Mouse (Mus musculus) olfactory bulb, adult 2 months (tissue): Measurements from ENCODE around the gene Cngb1.

Source experiments
- CTCF ChIP-seq: fragments of 200-500 bp; IDR thresholded peaks from 2 replicates; pipeline ENCODE4 v1.5.1; 2012; ENCODE audit warnings: low read depth, mild to moderate bottlenecking, low read length, moderate library complexity; ENCODE audit not compliant: insufficient read depth
- POLR2A ChIP-seq: fragments of 200-500 bp; IDR thresholded peaks from 2 replicates; pipeline ENCODE4 v1.6.1; 2012; ENCODE audit warnings: mild to moderate bottlenecking, low read depth, low read length, moderate library complexity; ENCODE audit not compliant: insufficient read depth

GRCm38 (mm10) chr8:95226251-95227150, 79.9 kb downstream of the Cngb1 start:
- TF ChIP-seq CTCF: no peak
- no peak for TF ChIP-seq POLR2A
